Mouse (Mus musculus): Measurements from ENCODE around the gene Hspa1l. TPM values are rescaled to one million over a fixed set of nuclear protein-coding genes. Genes with fewer than 3 reads are reported as not detected.

Gene Hspa1l
- total RNA-seq, 4 experiments from 2014 or later, result 0.14 to 0.25 (median 0.17) TPM

- DNase-seq, result no peak
These were observed 55.0 kb downstream of the Hspa1l start, which contains the start of gene Sapcd1 for GRCm38 (mm10) chr17:35027277-35028068. Gene Sapcd1, minus strand, starts transcription at chr17:35028016.

- no peak for DNase-seq
These were observed 55.8 kb downstream of the Hspa1l start for GRCm38 (mm10) chr17:35028315-35028714.

Other genes with a start within 250 kb of the Hspa1l start
- gene C4b, start 228.8 kb upstream of the Hspa1l start, total RNA-seq (2022), result 100 to 1,000 TPM; 116 to 180 (median 142) TPM
- over 10,000 TPM in 2 of 4 experiments, 1,000 to 10,000 TPM in 2; 6,868 to 18,233 (median 12,184) TPM for gene Cyp21a1, start 168.1 kb upstream of the Hspa1l start, total RNA-seq (2022)
- gene Stk19, start 135.8 kb upstream of the Hspa1l start, total RNA-seq (2022), result 10 to 100 TPM; 43.2 to 75.9 (median 64.6) TPM
- 10 to 100 TPM; 48.2 to 76.5 (median 67.0) TPM for gene Dxo, start 135.7 kb upstream of the Hspa1l start, total RNA-seq (2022)
- gene Skiv2l, start 122.5 kb upstream of the Hspa1l start, total RNA-seq (2022), result 10 to 100 TPM; 67.2 to 85.0 (median 83.5) TPM
- gene Nelfe, start 122.3 kb upstream of the Hspa1l start, total RNA-seq (2022), result 10 to 100 TPM; 41.7 to 59.8 (median 53.8) TPM
- gene Cfb, start 110.2 kb upstream of the Hspa1l start, total RNA-seq (2022), result 10 to 100 TPM in 3 of 4 experiments, 1 to 10 TPM in 1; 9.5 to 29.5 (median 17.1) TPM
- gene Zbtb12, start 93.2 kb upstream of the Hspa1l start, total RNA-seq (2022), result 10 to 100 TPM; 15.0 to 21.0 (median 18.0) TPM
- gene Gm20547, start 90.7 kb upstream of the Hspa1l start, total RNA-seq (2022), result under 1 TPM in 1 of 4 experiments, not detected in 3; 0.89 TPM
- gene C2, start 74.4 kb upstream of the Hspa1l start, total RNA-seq (2022), result 100 to 1,000 TPM in 3 of 4 experiments, 10 to 100 TPM in 1; 86.8 to 164 (median 129) TPM
- gene Ehmt2, start 74.2 kb upstream of the Hspa1l start, total RNA-seq (2022), result 100 to 1,000 TPM; 148 to 179 (median 173) TPM
- 1 to 10 TPM in 2 of 4 experiments, under 1 TPM in 2; 0.73 to 1.8 (median 1.1) TPM for gene Slc44a4, start 58.2 kb upstream of the Hspa1l start, total RNA-seq (2022)
- gene Neu1, start 41.5 kb upstream of the Hspa1l start, total RNA-seq (2022), result 10 to 100 TPM; 27.3 to 39.4 (median 28.1) TPM
- gene Hspa1b, start 13.5 kb upstream of the Hspa1l start, total RNA-seq (2022), result 100 to 1,000 TPM in 1 of 4 experiments, 10 to 100 TPM in 3; 24.5 to 115 (median 36.0) TPM
- gene Gm20481, start 2.8 kb upstream of the Hspa1l start, total RNA-seq (2022), result under 1 TPM in 1 of 4 experiments, not detected in 3; 0.73 TPM
- gene Hspa1a, start 547 bp upstream of the Hspa1l start, total RNA-seq (2022), result 10 to 100 TPM; 11.9 to 35.8 (median 14.4) TPM
- gene Lsm2, start 9.2 kb downstream of the Hspa1l start, total RNA-seq (2022), result 10 to 100 TPM; 28.2 to 35.4 (median 30.1) TPM
- 10 to 100 TPM; 57.9 to 76.0 (median 67.7) TPM for gene Vars, start 28.3 kb downstream of the Hspa1l start, total RNA-seq (2022)
- gene Vwa7, start 43.9 kb downstream of the Hspa1l start, total RNA-seq (2022), result 1 to 10 TPM in 2 of 4 experiments, under 1 TPM in 2; 0.75 to 1.8 (median 1.2) TPM
- 1 to 10 TPM in 2 of 4 experiments, under 1 TPM in 2; 0.91 to 2.8 (median 0.99) TPM for gene Sapcd1, start 55.3 kb downstream of the Hspa1l start, total RNA-seq (2022)
- gene Msh5, start 74.0 kb downstream of the Hspa1l start, total RNA-seq (2022), result 1 to 10 TPM in 3 of 4 experiments, under 1 TPM in 1; 0.73 to 4.0 (median 2.2) TPM
- 100 to 1,000 TPM in 2 of 4 experiments, 10 to 100 TPM in 2; 83.2 to 134 (median 113) TPM for gene Clic1, start 77.3 kb downstream of the Hspa1l start, total RNA-seq (2022)
- 10 to 100 TPM; 12.4 to 29.5 (median 21.6) TPM for gene Ddah2, start 86.3 kb downstream of the Hspa1l start, total RNA-seq (2022)
- gene Ly6g6c, start 92.7 kb downstream of the Hspa1l start, total RNA-seq (2022), result not detected
- gene Mpig6b, start 93.5 kb downstream of the Hspa1l start, total RNA-seq (2022), result not detected
- not detected for gene Ly6g6e, start 104.2 kb downstream of the Hspa1l start, total RNA-seq (2022)
- under 1 TPM in 2 of 4 experiments, not detected in 2; 0.46 to 0.68 TPM for gene Ly6g6d, start 105.4 kb downstream of the Hspa1l start, total RNA-seq (2022)
- gene Ly6g6f, start 112.9 kb downstream of the Hspa1l start, total RNA-seq (2022), result not detected
- 100 to 1,000 TPM in 2 of 4 experiments, 10 to 100 TPM in 2; 79.4 to 124 (median 103) TPM for gene Abhd16a, start 116.6 kb downstream of the Hspa1l start, total RNA-seq (2022)
- not detected for gene Ly6g5c, start 135.6 kb downstream of the Hspa1l start, total RNA-seq (2022)
- gene Ly6g5b, start 142.7 kb downstream of the Hspa1l start, total RNA-seq (2022), result under 1 TPM in 3 of 4 experiments, not detected in 1; 0.38 to 0.91 (median 0.40) TPM
- 10 to 100 TPM; 12.6 to 17.9 (median 14.5) TPM for gene Gpank1, start 148.8 kb downstream of the Hspa1l start, total RNA-seq (2022)
- gene Csnk2b, start 149.3 kb downstream of the Hspa1l start, total RNA-seq (2022), result 100 to 1,000 TPM; 196 to 224 (median 222) TPM
- gene D17H6S53E, start 153.7 kb downstream of the Hspa1l start, total RNA-seq (2022), result 10 to 100 TPM; 29.3 to 41.2 (median 39.6) TPM
- gene Apom, start 159.3 kb downstream of the Hspa1l start, total RNA-seq (2022), result under 1 TPM in 2 of 4 experiments, not detected in 2; 0.28 to 0.32 TPM
- 100 to 1,000 TPM; 354 to 477 (median 417) TPM for gene Bag6, start 162.5 kb downstream of the Hspa1l start, total RNA-seq (2022)
- gene Prrc2a, start 192.2 kb downstream of the Hspa1l start, total RNA-seq (2022), result 100 to 1,000 TPM; 241 to 340 (median 274) TPM
- gene Aif1, start 203.4 kb downstream of the Hspa1l start, total RNA-seq (2022), result 10 to 100 TPM in 2 of 4 experiments, 1 to 10 TPM in 2; 5.5 to 14.5 (median 10.5) TPM
- gene Lst1, start 215.7 kb downstream of the Hspa1l start, total RNA-seq (2022), result 10 to 100 TPM in 1 of 4 experiments, 1 to 10 TPM in 3; 4.7 to 11.3 (median 8.2) TPM
- 10 to 100 TPM in 1 of 4 experiments, 1 to 10 TPM in 3; 1.3 to 10.3 (median 4.5) TPM for gene Ltb, start 221.7 kb downstream of the Hspa1l start, total RNA-seq (2022)
- gene Tnf, start 229.3 kb downstream of the Hspa1l start, total RNA-seq (2022), result 1 to 10 TPM in 2 of 4 experiments, under 1 TPM in 2; 0.56 to 2.2 (median 0.89) TPM
- gene Lta, start 232.6 kb downstream of the Hspa1l start, total RNA-seq (2022), result 1 to 10 TPM in 1 of 4 experiments, under 1 TPM in 3; 0.28 to 1.1 (median 0.63) TPM
- gene Gm16181, start 248.1 kb downstream of the Hspa1l start, total RNA-seq (2022), result not detected

Data from adrenal gland, adult 8-10 months (tissue).